Mouse (Mus musculus): ENCODE results near the gene Phospho1. TPM values are rescaled to one million over a fixed set of nuclear protein-coding genes. Genes with fewer than 3 reads are reported as not detected.
"Not testable (repeated sequence)": the region's sequence is repeated elsewhere in the genome, so short reads cannot be mapped to it uniquely, and the experiment has no call there.

Gene Phospho1
- polyA plus RNA-seq, 1 experiment from 2014 or later, result 4.6 TPM

- Histone ChIP-seq H3K4me2 (no peak overlapping the region), H3K27ac (no peak overlapping the region), H3K4me1 (no peaks in the 10 kb centered on the region), H3K27me3 (no peaks in the 10 kb centered on the region; the same call in 1 of the 2 replicates), H3K4me3 (no peak overlapping the region), H3K9ac (no peak overlapping the region), H3K9me3 (no peaks in the 10 kb centered on the region), H3K36me3 (no peaks in the 10 kb centered on the region)
- 64% methylated on average over 6 of the region's 6 CpGs for WGBS
- no peak for ATAC-seq (ENCODE audit: insufficient number of reproducible peaks, insufficient read depth, low FRiP score, low TSS enrichment, low read depth)
Observed at GRCm38 (mm10) chr11:95869918-95870470, 45.7 kb downstream of the Phospho1 start.

DNA sequence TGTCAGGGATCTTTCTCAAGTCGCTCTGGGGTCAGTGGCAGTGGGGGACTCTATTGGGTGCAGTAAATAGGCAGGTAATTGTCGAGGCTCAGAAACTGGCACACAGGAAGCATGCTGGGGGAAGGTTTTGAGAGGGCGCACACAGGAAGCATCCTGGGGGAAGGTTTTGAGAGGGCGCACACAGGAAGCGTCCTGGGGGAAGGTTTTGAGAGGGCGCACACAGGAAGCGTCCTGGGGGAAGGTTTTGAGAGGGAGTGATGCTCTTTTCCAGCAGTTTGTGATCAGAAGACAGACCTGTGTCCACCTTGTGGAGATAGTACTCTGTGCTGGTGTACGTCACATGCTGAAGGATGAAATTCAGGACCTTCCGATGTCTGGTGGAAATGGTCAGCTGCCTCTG, 51.5 kb downstream of the Phospho1 start:
- Histone ChIP-seq H3K27ac (no peak overlapping the region), H3K9me3 (no peaks in the 10 kb centered on the region), H3K9ac (0 out of 2 replicates have a peak overlapping the region, but pooled peaks have one; percentile 16), H3K36me3 (no peaks in the 10 kb centered on the region), H3K4me2 (peak overlapping the region; percentile 24), H3K27me3 (peaks cover 6% of the 10 kb centered on the region; the same call in 1 of the 2 replicates), H3K4me1 (no peaks in the 10 kb centered on the region), H3K4me3 (no peak overlapping the region)
- ATAC-seq (ENCODE audit: insufficient number of reproducible peaks, insufficient read depth, low FRiP score, low TSS enrichment, low read depth), result no peak
- 22% methylated on average over 9 of the region's 9 CpGs for WGBS

- Histone ChIP-seq H3K27me3 (peaks cover 6% of the 10 kb centered on the region; the same call in 1 of the 2 replicates), H3K9me3 (no peaks in the 10 kb centered on the region), H3K36me3 (no peaks in the 10 kb centered on the region), H3K27ac (no peak overlapping the region), H3K4me1 (no peaks in the 10 kb centered on the region), H3K9ac (0 out of 2 replicates have a peak overlapping the region, but pooled peaks have one; percentile 16), H3K4me3 (no peak overlapping the region), H3K4me2 (peak overlapping the region; percentile 24; the same call in 1 of the 2 replicates)
- no peak for ATAC-seq (ENCODE audit: insufficient number of reproducible peaks, insufficient read depth, low FRiP score, low TSS enrichment, low read depth)
- 18% methylated on average over 7 of the region's 7 CpGs for WGBS
Observed at GRCm38 (mm10) chr11:95876296-95876695, 52.0 kb downstream of the Phospho1 start.

DNA sequence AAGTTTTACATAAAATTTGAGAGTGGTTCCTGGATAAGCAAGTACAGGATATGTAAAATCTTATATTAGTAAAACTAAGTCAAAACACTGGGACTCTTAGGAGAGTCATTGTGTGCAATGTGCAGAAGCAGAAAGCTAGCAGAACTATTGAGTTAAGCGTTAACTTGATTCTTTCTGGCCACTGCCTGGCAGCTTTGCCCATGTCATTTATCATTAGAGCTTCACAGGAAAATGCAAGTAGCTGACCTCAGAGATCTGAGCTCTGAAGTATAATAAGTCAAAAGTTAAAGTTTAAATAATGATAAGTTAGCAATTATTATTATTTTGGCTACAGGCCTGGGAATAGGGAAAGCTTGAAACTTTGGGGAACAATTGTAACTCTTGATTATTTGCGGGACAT, 55.6 kb downstream of the Phospho1 start:
- not testable (repeated sequence) for H3K36me3 ChIP-seq; H3K9me3 ChIP-seq; H3K27ac ChIP-seq; ATAC-seq (ENCODE audit: insufficient number of reproducible peaks, insufficient read depth, low FRiP score, low TSS enrichment, low read depth); H3K4me2 ChIP-seq; H3K4me1 ChIP-seq; H3K4me3 ChIP-seq; H3K9ac ChIP-seq
- H3K27me3 ChIP-seq, result peaks cover 18% of the 10 kb centered on the region; the same call in 1 of the 2 replicates
- WGBS, result 74% methylated on average over 2 of the region's 2 CpGs

Other genes with a start within 250 kb of the Phospho1 start
- gene Ngfr, start 236.8 kb upstream of the Phospho1 start, polyA plus RNA-seq (2015; fragmentation: Nextera tagmentation; extraction: Ambion mirVana), result 25.4 and 27.2 TPM in 2 replicates
- gene Phb, start 157.5 kb upstream of the Phospho1 start, polyA plus RNA-seq (2015; fragmentation: Nextera tagmentation; extraction: Ambion mirVana), result 209 and 218 TPM in 2 replicates
- 24.5 and 25.3 TPM in 2 replicates for gene Zfp652, start 111.8 kb upstream of the Phospho1 start, polyA plus RNA-seq (2015; fragmentation: Nextera tagmentation; extraction: Ambion mirVana)
- 2.0 and 2.8 TPM in 2 replicates for gene B130006D01Rik, start 100.9 kb upstream of the Phospho1 start, polyA plus RNA-seq (2015; fragmentation: Nextera tagmentation; extraction: Ambion mirVana)
- 12.9 and 13.3 TPM in 2 replicates for gene Gngt2, start 12.7 kb downstream of the Phospho1 start, polyA plus RNA-seq (2015; fragmentation: Nextera tagmentation; extraction: Ambion mirVana)
- 4.4 and 7.9 TPM in 2 replicates for gene Abi3, start 18.0 kb downstream of the Phospho1 start, polyA plus RNA-seq (2015; fragmentation: Nextera tagmentation; extraction: Ambion mirVana)
- gene B4galnt2, start 90.4 kb downstream of the Phospho1 start, polyA plus RNA-seq (2015; fragmentation: Nextera tagmentation; extraction: Ambion mirVana), result 0.11 and 0.45 TPM in 2 replicates
- 52.6 and 65.4 TPM in 2 replicates for gene Igf2bp1, start 181.4 kb downstream of the Phospho1 start, polyA plus RNA-seq (2015; fragmentation: Nextera tagmentation; extraction: Ambion mirVana)
- gene Gip, start 200.0 kb downstream of the Phospho1 start, polyA plus RNA-seq (2015; fragmentation: Nextera tagmentation; extraction: Ambion mirVana), result not detected in 2 replicates
- 95.5 and 107 TPM in 2 replicates for gene Snf8, start 210.4 kb downstream of the Phospho1 start, polyA plus RNA-seq (2015; fragmentation: Nextera tagmentation; extraction: Ambion mirVana)
- 39.8 and 43.2 TPM in 2 replicates for gene Ube2z, start 240.9 kb downstream of the Phospho1 start, polyA plus RNA-seq (2015; fragmentation: Nextera tagmentation; extraction: Ambion mirVana)